Mouse (Mus musculus) embryo, embryonic 10.5 days (tissue): Measurements from ENCODE around the gene Ppp1r16b.

Source experiments
- DNase-seq: peaks from one replicate; pipeline ENCODE4 v3.0.0-alpha.2; 2015; ENCODE audit warnings: low spot score

Gene Ppp1r16b

GRCm38 (mm10) chr2:158770126-158770757 is 105.0 kb downstream of the Ppp1r16b start:
- DNase-seq = no peak

GRCm38 (mm10) chr2:158771066-158771763 is 106.0 kb downstream of the Ppp1r16b start:
- DNase-seq = no peak

GRCm38 (mm10) chr2:158772808-158773207 is 107.6 kb downstream of the Ppp1r16b start:
- no peak for DNase-seq

- no peak for DNase-seq
Measured at GRCm38 (mm10) chr2:158774886-158775285, 109.7 kb downstream of the Ppp1r16b start.

- no peak for DNase-seq
Measured at GRCm38 (mm10) chr2:158776716-158777115, 111.5 kb downstream of the Ppp1r16b start.

GRCm38 (mm10) chr2:158777490-158777889 is 112.3 kb downstream of the Ppp1r16b start:
- no peak for DNase-seq

- DNase-seq = no peak
Measured at GRCm38 (mm10) chr2:158778349-158778748, 113.2 kb downstream of the Ppp1r16b start.

GRCm38 (mm10) chr2:158781126-158781525 is 115.9 kb downstream of the Ppp1r16b start:
- no peak for DNase-seq

- DNase-seq = no peak
Measured at GRCm38 (mm10) chr2:158786927-158787795, 122.0 kb downstream of the Ppp1r16b start.

- DNase-seq = peak; percentile 99
Measured at GRCm38 (mm10) chr2:158794494-158795004, 129.4 kb downstream of the Ppp1r16b start, which contains the start of gene Dhx35. Gene Dhx35 (plus strand): TSS chr2:158794807.

GRCm38 (mm10) chr2:158795043-158795442 is 129.8 kb downstream of the Ppp1r16b start:
- no peak for DNase-seq

- DNase-seq = no peak
Measured at GRCm38 (mm10) chr2:158795875-158796274, 130.7 kb downstream of the Ppp1r16b start.

GRCm38 (mm10) chr2:158799328-158799727 is 134.1 kb downstream of the Ppp1r16b start:
- DNase-seq = no peak

- no peak for DNase-seq
Measured at GRCm38 (mm10) chr2:158800788-158801187, 135.6 kb downstream of the Ppp1r16b start.

GRCm38 (mm10) chr2:158803575-158803974 is 138.4 kb downstream of the Ppp1r16b start:
- no peak for DNase-seq

- no peak for DNase-seq
Measured at GRCm38 (mm10) chr2:158815686-158816085, 150.5 kb downstream of the Ppp1r16b start.
